Comparison of ENCODE assay signal across 28 mouse cellular contexts in genomic region chr13:3752334-3752733, GRCm38 (mm10). TPM values are rescaled to one million over a fixed set of nuclear protein-coding genes. Genes with fewer than 3 reads are reported as not detected.
DNase-seq lines count a peak whose midpoint lies in the region; ATAC-seq and TF ChIP-seq lines count a peak whose summit lies in the region.
"Had no signal": no experiment of that assay in that cellular context is flagged by ENCODE, and none has a peak within 500 bp of the region (broad histone marks: within the 10 kb centered on the region; RNA-seq: fewer than 3 reads in every experiment).

No protein-coding gene starts in this region.

- H3K4me3 ChIP-seq in forebrain, embryonic 11.5 days (ENCODE audit: low read depth, low read length): no peak overlapping the region
- H3K4me3 ChIP-seq in forebrain, embryonic 14.5 days (ENCODE audit: low read depth, low read length): no peak overlapping the region
- no peak overlapping the region for H3K4me3 ChIP-seq in intestine, embryonic 16.5 days (ENCODE audit: low read length)
- H3K4me3 ChIP-seq in intestine, embryonic 15.5 days (replicated peaks): no peak overlapping the region
- no peak overlapping the region for H3K4me3 ChIP-seq in lung, embryonic 16.5 days (ENCODE audit: low read length)
- no peak overlapping the region for H3K4me3 ChIP-seq in lung, adult 2 months (replicated peaks; ENCODE audit: extremely low read depth, low read depth, low read length)
- H3K4me3 ChIP-seq in hindbrain, embryonic 12.5 days: no peak overlapping the region
- H3K4me3 ChIP-seq: embryonic facial prominence, embryonic 10.5 days; embryonic facial prominence, embryonic 12.5 days; erythroblast, embryonic 14.5 days; forebrain, embryonic 10.5 days; forebrain, embryonic 13.5 days had no signal

- 88% methylated on average over 5 of the region's 5 CpGs for WGBS in forebrain, embryonic 11.5 days
- 91% methylated on average over 5 of the region's 5 CpGs for WGBS in forebrain, embryonic 14.5 days
- 77% methylated on average over 5 of the region's 5 CpGs for WGBS in intestine, embryonic 16.5 days
- 81% methylated on average over 5 of the region's 5 CpGs for WGBS in intestine, embryonic 15.5 days
- WGBS in lung, embryonic 16.5 days: 81% methylated on average over 5 of the region's 5 CpGs
- WGBS in lung, adult 2 months: 93% methylated on average over 5 of the region's 5 CpGs
- WGBS in hindbrain, embryonic 12.5 days: 87% methylated on average over 5 of the region's 5 CpGs

- H3K27me3 ChIP-seq in forebrain, embryonic 11.5 days (ENCODE audit: control insufficient read depth, insufficient read depth, low read length): no peaks in the 10 kb centered on the region
- H3K27me3 ChIP-seq in forebrain, embryonic 14.5 days (replicated peaks; ENCODE audit: control insufficient read depth, insufficient read depth, low read length): no peaks in the 10 kb centered on the region
- no peaks in the 10 kb centered on the region for H3K27me3 ChIP-seq in intestine, embryonic 16.5 days (replicated peaks; ENCODE audit: control insufficient read depth, insufficient read depth, low read length)
- no peaks in the 10 kb centered on the region for H3K27me3 ChIP-seq in intestine, embryonic 15.5 days (replicated peaks)
- H3K27me3 ChIP-seq in lung, embryonic 16.5 days (ENCODE audit: control insufficient read depth, insufficient read depth, low read depth, low read length): no peaks in the 10 kb centered on the region
- no peaks in the 10 kb centered on the region for H3K27me3 ChIP-seq in hindbrain, embryonic 12.5 days
- H3K27me3 ChIP-seq: CH12.LX; embryonic facial prominence, embryonic 12.5 days; forebrain, embryonic 13.5 days; Patski had no signal

- no peak for TF ChIP-seq POLR2A in lung, adult 2 months (IDR thresholded peaks at IDR 0.05; ENCODE audit: borderline replicate concordance, extremely low read depth, low read depth, low read length)

- H3K9me3 ChIP-seq in forebrain, embryonic 11.5 days (ENCODE audit: control insufficient read depth, low read length): no peaks in the 10 kb centered on the region
- H3K9me3 ChIP-seq in forebrain, embryonic 14.5 days (replicated peaks; ENCODE audit: control insufficient read depth, low read length): no peaks in the 10 kb centered on the region
- H3K9me3 ChIP-seq in intestine, embryonic 16.5 days (ENCODE audit: control insufficient read depth, low read length): no peaks in the 10 kb centered on the region
- H3K9me3 ChIP-seq in intestine, embryonic 15.5 days: no peaks in the 10 kb centered on the region
- H3K9me3 ChIP-seq in lung, embryonic 16.5 days (ENCODE audit: control insufficient read depth, low read length): no peaks in the 10 kb centered on the region
- H3K9me3 ChIP-seq in hindbrain, embryonic 12.5 days (replicated peaks): no peaks in the 10 kb centered on the region
- H3K9me3 ChIP-seq: embryonic facial prominence, embryonic 10.5 days; embryonic facial prominence, embryonic 12.5 days; forebrain, embryonic 10.5 days; forebrain, embryonic 13.5 days; G1E had no signal

- no peaks in the 10 kb centered on the region for H3K4me1 ChIP-seq in forebrain, embryonic 11.5 days (replicated peaks; ENCODE audit: control insufficient read depth, insufficient read depth, low read length)
- H3K4me1 ChIP-seq in forebrain, embryonic 14.5 days (ENCODE audit: control insufficient read depth, insufficient read depth, low read length): no peaks in the 10 kb centered on the region
- peaks cover 8% of the 10 kb centered on the region for H3K4me1 ChIP-seq in intestine, embryonic 16.5 days (ENCODE audit: control insufficient read depth, insufficient read depth, low read length)
- peaks cover 8% of the 10 kb centered on the region for H3K4me1 ChIP-seq in intestine, embryonic 15.5 days (replicated peaks)
- H3K4me1 ChIP-seq in lung, embryonic 16.5 days (replicated peaks; ENCODE audit: control insufficient read depth, insufficient read depth, low read length): peaks cover 23% of the 10 kb centered on the region
- peaks cover 15% of the 10 kb centered on the region for H3K4me1 ChIP-seq in lung, adult 2 months (ENCODE audit: control insufficient read depth, insufficient read depth, low read length)
- no peaks in the 10 kb centered on the region for H3K4me1 ChIP-seq in hindbrain, embryonic 12.5 days
- H3K4me1 ChIP-seq: forebrain, embryonic 13.5 days had no signal

- H3K4me2 ChIP-seq in forebrain, embryonic 11.5 days (ENCODE audit: low read depth, low read length, severe bottlenecking): no peak overlapping the region
- no peak overlapping the region for H3K4me2 ChIP-seq in forebrain, embryonic 14.5 days (ENCODE audit: low read length)
- H3K4me2 ChIP-seq in intestine, embryonic 16.5 days (ENCODE audit: low read depth, low read length): no peak overlapping the region
- H3K4me2 ChIP-seq in intestine, embryonic 15.5 days (replicated peaks): no peak overlapping the region
- H3K4me2 ChIP-seq in lung, embryonic 16.5 days (ENCODE audit: low read depth, low read length): no peak overlapping the region
- H3K4me2 ChIP-seq in hindbrain, embryonic 12.5 days (replicated peaks): no peak overlapping the region
- H3K4me2 ChIP-seq: embryonic facial prominence, embryonic 12.5 days; forebrain, embryonic 13.5 days had no signal

- no peak for ATAC-seq in forebrain, embryonic 11.5 days (replicated peaks; ENCODE audit: low FRiP score)
- ATAC-seq in forebrain, embryonic 14.5 days: no peak
- ATAC-seq in intestine, embryonic 16.5 days: peak; percentile 65
- ATAC-seq in intestine, embryonic 15.5 days: no peak
- ATAC-seq in lung, embryonic 16.5 days (ENCODE audit: low read depth): no peak
- ATAC-seq in hindbrain, embryonic 12.5 days (ENCODE audit: low FRiP score): no peak
- ATAC-seq: activated CD4-positive, CD25-positive, alpha-beta regulatory T cell, adult 4 months; CD4-positive, CD25-positive, alpha-beta regulatory T cell, adult 4 months; forebrain, embryonic 13.5 days; forebrain, embryonic 16.5 days; Patski had no signal

- H3K9ac ChIP-seq in forebrain, embryonic 11.5 days (ENCODE audit: low read length): no peak overlapping the region
- no peak overlapping the region for H3K9ac ChIP-seq in forebrain, embryonic 14.5 days (ENCODE audit: low read length)
- no peak overlapping the region for H3K9ac ChIP-seq in intestine, embryonic 16.5 days (ENCODE audit: low read depth, low read length)
- no peak overlapping the region for H3K9ac ChIP-seq in intestine, embryonic 15.5 days
- H3K9ac ChIP-seq in lung, embryonic 16.5 days (ENCODE audit: low read length): no peak overlapping the region
- no peak overlapping the region for H3K9ac ChIP-seq in hindbrain, embryonic 12.5 days
- H3K9ac ChIP-seq: embryonic facial prominence, embryonic 12.5 days; forebrain, embryonic 13.5 days had no signal

- no peak for TF ChIP-seq CTCF in lung, adult 2 months (IDR thresholded peaks at IDR 0.05; ENCODE audit: insufficient read depth, low read length)

- no peak overlapping the region for H3K27ac ChIP-seq in forebrain, embryonic 11.5 days (ENCODE audit: low read depth, low read length)
- H3K27ac ChIP-seq in forebrain, embryonic 14.5 days (ENCODE audit: low read depth, low read length): no peak overlapping the region
- H3K27ac ChIP-seq in intestine, embryonic 16.5 days (ENCODE audit: low read length): no peak overlapping the region
- no peak overlapping the region for H3K27ac ChIP-seq in intestine, embryonic 15.5 days
- H3K27ac ChIP-seq in lung, embryonic 16.5 days (ENCODE audit: low read length): 0 out of 2 replicates have a peak overlapping the region, but pooled peaks have one; percentile 4
- no peak overlapping the region for H3K27ac ChIP-seq in hindbrain, embryonic 12.5 days
- H3K27ac ChIP-seq: embryonic facial prominence, embryonic 10.5 days; embryonic facial prominence, embryonic 12.5 days; forebrain, embryonic 10.5 days; forebrain, embryonic 13.5 days had no signal

- DNase-seq in forebrain, embryonic 11.5 days (ENCODE audit: low spot score): peak; percentile 18
- no peak for DNase-seq in forebrain, embryonic 14.5 days (ENCODE audit: low spot score)
- DNase-seq in lung, adult 2 months: no peak
- DNase-seq: adrenal gland, adult 8-10 months; adrenal gland, postnatal 14 days; adrenal gland, postnatal 36 days; B cell, adult 2 months; cerebellum, adult 11-12 months; cerebellum, adult 2 months; cerebellum, adult 9-10 months; cerebellum, postnatal 10 days; cerebellum, postnatal 25 days had no signal

- no peaks in the 10 kb centered on the region for H3K36me3 ChIP-seq in forebrain, embryonic 11.5 days (ENCODE audit: control insufficient read depth, insufficient read depth, low read length)
- no peaks in the 10 kb centered on the region for H3K36me3 ChIP-seq in forebrain, embryonic 14.5 days (ENCODE audit: control insufficient read depth, insufficient read depth, low read length)
- no peaks in the 10 kb centered on the region for H3K36me3 ChIP-seq in intestine, embryonic 16.5 days (ENCODE audit: control insufficient read depth, insufficient read depth, low read length)
- no peaks in the 10 kb centered on the region for H3K36me3 ChIP-seq in intestine, embryonic 15.5 days
- no peaks in the 10 kb centered on the region for H3K36me3 ChIP-seq in lung, embryonic 16.5 days (ENCODE audit: control insufficient read depth, insufficient read depth, low read length)
- no peaks in the 10 kb centered on the region for H3K36me3 ChIP-seq in hindbrain, embryonic 12.5 days
- H3K36me3 ChIP-seq: embryonic facial prominence, embryonic 10.5 days; embryonic facial prominence, embryonic 12.5 days; forebrain, embryonic 10.5 days; G1E had no signal

RNA-seq across cellular contexts. Expression of gene Calml3, which starts 51.8 kb away (rescaled TPM):
- not detected in 2 replicates for polyA plus RNA-seq in forebrain, embryonic 11.5 days (2014; fragmentation: Nextera tagmentation; extraction: Ambion mirVana)
- not detected in 2 replicates for polyA plus RNA-seq in forebrain, embryonic 14.5 days (2014; fragmentation: Nextera tagmentation; extraction: Ambion mirVana)
- polyA plus RNA-seq in intestine, embryonic 16.5 days (2015; fragmentation: Nextera tagmentation; extraction: Ambion mirVana): not detected in 2 replicates
- not detected in 2 replicates for polyA plus RNA-seq in intestine, embryonic 15.5 days (2015; fragmentation: Nextera tagmentation; extraction: Ambion mirVana)
- 0.24 and 0.39 TPM in 2 replicates for polyA plus RNA-seq in lung, embryonic 16.5 days (2015; fragmentation: Nextera tagmentation; extraction: Ambion mirVana)
- 3.6 and 81.6 TPM in 2 replicates for polyA plus RNA-seq in lung, adult 2 months (2012; rRNA removed)
- 0.16 TPM in 1 of 2 replicates, not detected in the other for polyA plus RNA-seq in hindbrain, embryonic 12.5 days (2016; fragmentation: Nextera tagmentation; extraction: Ambion mirVana)
- polyA plus RNA-seq: activated CD4-positive, CD25-positive, alpha-beta regulatory T cell, adult 4 months; CD4-positive, CD25-positive, alpha-beta regulatory T cell, adult 4 months; cerebellum, adult 2 months; cortical plate, adult 2 months; embryonic facial prominence, embryonic 10.5 days; erythroblast, embryonic 14.5 days; forebrain, embryonic 10.5 days; forebrain, embryonic 13.5 days; forebrain, embryonic 16.5 days; G1E had no signal
